Mouse (Mus musculus) hindbrain, embryonic 10.5 days (tissue): ENCODE measurements around the gene Arl15. TPM values are rescaled to one million over a fixed set of nuclear protein-coding genes. Genes with fewer than 3 reads are reported as not detected.

Source experiments
- DNase-seq: peaks from one replicate; pipeline ENCODE4 v3.0.0-alpha.2; 2017; ENCODE audit warnings: low spot score
- H3K27ac ChIP-seq: fragments of 300-500 bp; sonication (generic); 2 replicates; pipeline ENCODE4 v1.5.1; 2016; ENCODE audit warnings: mild to moderate bottlenecking, moderate library complexity
- H3K27me3 ChIP-seq: fragments of 300-500 bp; sonication (generic); 2 replicates; pipeline ENCODE4 v1.6.1; 2016; ENCODE audit warnings: mild to moderate bottlenecking; ENCODE audit not compliant: poor library complexity, insufficient read depth, severe bottlenecking
- H3K36me3 ChIP-seq: fragments of 300-500 bp; sonication (generic); 2 replicates; pipeline ENCODE4 v1.6.1; 2016; ENCODE audit warnings: mild to moderate bottlenecking, moderate library complexity
- H3K4me1 ChIP-seq: fragments of 300-500 bp; sonication (generic); replicated peaks from 2 replicates; pipeline ENCODE4 v1.6.1; 2016; ENCODE audit warnings: mild to moderate bottlenecking
- H3K4me3 ChIP-seq: fragments of 300-500 bp; sonication (generic); 2 replicates; pipeline ENCODE4 v1.5.1; 2016; ENCODE audit warnings: mild to moderate bottlenecking, moderate library complexity
- H3K9me3 ChIP-seq: fragments of 300-500 bp; sonication (generic); 2 replicates; pipeline ENCODE4 v1.6.1; 2016; ENCODE audit warnings: mild to moderate bottlenecking, moderate library complexity
- WGBS: fragments of 180-500 bp; shearing (Covaris S2); methylation state at CpG from one replicate; pipeline ENCODE4 v1.1.7; 2016; 5-methylcytosine and 5-hydroxymethylcytosine counted together
- polyA plus RNA-seq: library from polyadenylated mRNA; unstranded; fragments of >200 nt; fragmentation: Nextera tagmentation; extraction: Ambion mirVana; gene quantifications from 2 replicates; pipeline ENCODE4 v1.2.1, GENCODE M21; 2016

Gene Arl15
- polyA plus RNA-seq, 1 experiment from 2014 or later = 10.8 TPM

DNA sequence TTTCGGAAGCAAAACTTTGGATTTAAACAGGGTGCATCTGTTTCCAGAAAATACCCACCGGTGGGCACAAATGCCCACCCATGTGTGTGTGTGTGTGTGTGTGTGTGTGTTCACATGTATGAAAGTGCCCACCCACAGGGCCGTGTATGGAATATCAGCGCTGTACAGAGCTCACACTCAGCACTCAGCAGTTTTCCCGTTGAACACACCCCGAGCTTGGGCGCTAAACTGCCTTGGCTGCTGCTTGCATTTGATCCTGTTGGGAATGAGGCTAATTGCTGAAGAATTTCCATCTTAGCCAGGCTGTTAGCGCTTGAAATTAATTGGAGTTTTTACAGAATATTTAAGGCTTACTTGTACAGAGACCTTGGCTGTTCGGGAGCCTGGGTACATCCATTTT is 282.9 kb downstream of the Arl15 start:
- Histone ChIP-seq H3K27me3 (no peaks in the 10 kb centered on the region), H3K27ac (no peak overlapping the region), H3K4me3 (no peak overlapping the region), H3K36me3 (no peaks in the 10 kb centered on the region), H3K9me3 (no peaks in the 10 kb centered on the region), H3K4me1 (peaks cover 22% of the 10 kb centered on the region)
- DNase-seq = no peak
- 91% methylated on average over 9 of the region's 9 CpGs for WGBS

GRCm38 (mm10) chr13:114077584-114078270 is 283.4 kb downstream of the Arl15 start:
- Histone ChIP-seq H3K36me3 (no peaks in the 10 kb centered on the region), H3K27me3 (no peaks in the 10 kb centered on the region), H3K4me3 (no peak overlapping the region), H3K4me1 (peaks cover 22% of the 10 kb centered on the region), H3K9me3 (no peaks in the 10 kb centered on the region), H3K27ac (no peak overlapping the region)
- WGBS = 57% methylated on average over 17 of the region's 17 CpGs
- peak; percentile 19 for DNase-seq

DNA sequence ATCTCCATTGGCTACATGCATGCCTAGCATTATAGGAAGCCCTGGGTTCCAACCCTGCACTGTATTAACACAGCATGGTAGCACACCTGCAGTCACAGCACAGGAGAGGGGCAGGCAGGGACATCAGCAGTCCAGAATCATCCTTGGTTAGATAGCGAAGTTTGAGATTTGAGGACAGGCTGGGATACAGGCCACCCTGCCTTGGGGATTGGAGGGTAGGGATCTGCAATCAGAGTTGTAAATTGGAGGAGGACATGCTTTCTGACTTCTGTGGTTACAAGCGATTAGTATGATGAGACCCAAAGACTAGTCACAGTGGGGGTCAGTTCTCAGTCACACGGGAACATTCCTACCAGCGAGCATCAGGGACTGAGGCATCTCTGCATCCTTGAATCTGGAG is 284.5 kb downstream of the Arl15 start:
- DNase-seq = no peak
- Histone ChIP-seq H3K9me3 (no peaks in the 10 kb centered on the region), H3K36me3 (no peaks in the 10 kb centered on the region), H3K4me3 (no peak overlapping the region), H3K27ac (no peak overlapping the region), H3K4me1 (peaks cover 19% of the 10 kb centered on the region), H3K27me3 (no peaks in the 10 kb centered on the region)
- 78% methylated on average over 4 of the region's 4 CpGs for WGBS

- Histone ChIP-seq H3K9me3 (no peaks in the 10 kb centered on the region), H3K27ac (no peak overlapping the region), H3K27me3 (no peaks in the 10 kb centered on the region), H3K4me3 (no peak overlapping the region), H3K4me1 (peaks cover 14% of the 10 kb centered on the region), H3K36me3 (no peaks in the 10 kb centered on the region)
- no peak for DNase-seq
- 92% methylated on average over 6 of the region's 6 CpGs for WGBS
Observed at GRCm38 (mm10) chr13:114079751-114080150, 285.4 kb downstream of the Arl15 start.

DNA sequence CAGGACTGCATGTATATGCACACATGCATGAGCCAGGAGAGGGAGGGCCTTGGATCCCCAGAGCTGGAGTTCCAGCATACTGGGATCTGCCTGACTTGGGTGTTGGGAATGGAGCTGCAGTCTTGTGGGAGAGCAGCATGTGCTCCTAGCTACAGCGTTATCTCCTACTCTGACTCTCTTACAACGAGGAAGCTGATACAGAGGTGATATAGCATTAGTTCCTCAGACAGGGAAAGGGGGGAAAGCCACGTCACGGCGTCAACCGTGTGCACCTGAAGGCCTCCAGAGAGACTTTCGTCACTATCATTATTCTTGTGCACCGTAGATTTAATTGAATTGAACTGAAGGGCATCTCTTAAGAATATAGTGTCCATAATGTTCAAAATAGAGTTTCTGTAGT is 286.2 kb downstream of the Arl15 start:
- H3K36me3 ChIP-seq = no peaks in the 10 kb centered on the region
- no peak overlapping the region for H3K4me3 ChIP-seq
- WGBS = 95% methylated on average over 8 of the region's 8 CpGs
- H3K27me3 ChIP-seq = no peaks in the 10 kb centered on the region
- peaks cover 13% of the 10 kb centered on the region for H3K4me1 ChIP-seq
- DNase-seq = no peak
- no peaks in the 10 kb centered on the region for H3K9me3 ChIP-seq
- no peak overlapping the region for H3K27ac ChIP-seq

GRCm38 (mm10) chr13:114083570-114084138 is 289.3 kb downstream of the Arl15 start:
- Histone ChIP-seq H3K27ac (no peak overlapping the region), H3K9me3 (no peaks in the 10 kb centered on the region), H3K4me3 (no peak overlapping the region), H3K4me1 (no peaks in the 10 kb centered on the region; the same call in 1 of the 2 replicates), H3K27me3 (no peaks in the 10 kb centered on the region), H3K36me3 (no peaks in the 10 kb centered on the region)
- DNase-seq = no peak
- WGBS = 77% methylated on average over 3 of the region's 3 CpGs

DNA sequence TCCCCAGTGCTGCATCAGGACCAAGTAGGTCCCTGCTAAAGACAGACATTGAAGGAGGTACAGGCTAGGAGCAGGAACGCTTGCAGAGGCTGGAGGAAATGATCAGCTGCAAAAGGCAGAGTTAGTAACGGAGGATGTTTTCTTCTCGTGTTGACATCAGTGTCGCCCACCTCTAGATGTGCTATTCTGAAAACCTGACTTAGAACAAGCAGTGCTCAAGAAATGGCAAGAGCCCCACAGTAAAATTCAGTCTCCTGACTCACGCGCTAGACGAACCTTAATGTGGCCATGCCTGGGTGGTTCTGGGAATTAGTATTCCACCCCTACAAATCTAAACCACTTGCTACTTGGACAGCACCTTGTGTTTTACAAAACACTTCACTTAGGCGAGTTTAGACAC is 291.1 kb downstream of the Arl15 start:
- H3K27me3 ChIP-seq = no peaks in the 10 kb centered on the region
- no peak overlapping the region for H3K4me3 ChIP-seq
- no peaks in the 10 kb centered on the region for H3K36me3 ChIP-seq
- WGBS = 84% methylated on average over 8 of the region's 8 CpGs
- H3K4me1 ChIP-seq = no peaks in the 10 kb centered on the region
- no peak overlapping the region for H3K27ac ChIP-seq
- DNase-seq = no peak
- H3K9me3 ChIP-seq = no peaks in the 10 kb centered on the region

- no peak overlapping the region for H3K4me3 ChIP-seq
- no peaks in the 10 kb centered on the region for H3K36me3 ChIP-seq
- H3K27me3 ChIP-seq = no peaks in the 10 kb centered on the region
- 88% methylated on average over 5 of the region's 5 CpGs for WGBS
- no peaks in the 10 kb centered on the region for H3K9me3 ChIP-seq
- DNase-seq = no peak
- no peak overlapping the region for H3K27ac ChIP-seq
- H3K4me1 ChIP-seq = no peaks in the 10 kb centered on the region; the same call in 1 of the 2 replicates
Observed at GRCm38 (mm10) chr13:114086325-114086724, 292.0 kb downstream of the Arl15 start.

DNA sequence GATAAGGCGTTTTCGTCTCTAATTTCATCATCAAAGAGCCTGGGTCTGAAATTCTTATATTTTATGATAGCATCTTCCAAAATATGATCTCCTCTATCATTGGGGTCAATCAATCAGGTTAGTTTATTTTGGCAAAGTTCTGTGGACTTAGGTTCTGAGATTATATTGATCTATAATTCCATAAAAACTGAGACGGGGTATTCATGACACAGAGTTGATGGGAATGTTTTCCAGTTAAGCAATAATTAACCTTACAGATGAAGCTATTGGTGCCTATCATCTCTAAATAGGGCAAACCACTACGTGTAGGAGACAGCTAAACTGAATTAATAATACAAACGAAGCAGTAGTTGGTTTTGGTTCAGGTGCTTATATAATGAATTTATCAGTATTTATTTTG is 292.5 kb downstream of the Arl15 start:
- Histone ChIP-seq H3K4me1 (no peaks in the 10 kb centered on the region; the same call in 1 of the 2 replicates), H3K27ac (no peak overlapping the region), H3K36me3 (no peaks in the 10 kb centered on the region), H3K9me3 (no peaks in the 10 kb centered on the region), H3K27me3 (no peaks in the 10 kb centered on the region), H3K4me3 (no peak overlapping the region)
- no peak for DNase-seq
- WGBS = 93% methylated on average over 5 of the region's 5 CpGs

DNA sequence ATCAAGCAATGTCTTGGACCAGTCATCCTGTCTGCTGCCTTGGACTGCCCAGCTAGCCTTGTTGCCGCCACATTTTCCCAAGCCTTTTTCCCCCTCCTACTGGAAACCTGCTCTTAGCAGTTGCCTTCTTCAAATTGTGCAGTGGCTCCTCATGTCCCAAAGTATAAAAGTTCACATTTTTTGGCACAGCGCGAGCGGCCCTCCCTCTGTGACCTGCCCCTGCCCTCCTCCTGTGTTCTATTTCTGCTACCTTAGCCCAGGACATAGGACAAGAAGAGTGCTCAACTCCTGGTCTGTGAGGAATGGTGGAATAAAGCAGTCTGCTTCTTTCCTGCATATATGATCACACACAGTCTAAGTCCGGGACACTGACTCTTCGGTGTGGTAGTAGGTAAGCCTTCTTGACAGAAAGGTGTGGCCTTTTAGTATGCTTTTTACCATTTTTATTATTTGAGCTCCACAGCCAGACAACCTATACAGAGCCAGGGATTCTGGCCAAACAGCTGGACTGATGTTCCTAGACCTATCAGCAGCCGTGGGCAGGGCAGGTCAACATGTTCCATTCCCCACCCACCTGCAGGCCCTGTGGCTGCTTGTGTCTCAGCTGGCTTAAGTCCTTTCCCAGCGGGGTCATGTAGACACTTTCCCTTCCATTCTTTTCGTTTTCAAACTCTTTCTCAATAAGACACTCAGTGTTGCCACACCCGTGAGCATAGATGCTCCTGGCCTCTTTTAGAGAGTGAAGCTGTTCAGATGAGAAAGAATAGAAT is 293.6 kb downstream of the Arl15 start:
- Histone ChIP-seq H3K36me3 (no peaks in the 10 kb centered on the region), H3K9me3 (no peaks in the 10 kb centered on the region), H3K4me3 (no peak overlapping the region), H3K4me1 (no peaks in the 10 kb centered on the region; the same call in 1 of the 2 replicates), H3K27ac (no peak overlapping the region), H3K27me3 (no peaks in the 10 kb centered on the region)
- DNase-seq = no peak
- 88% methylated on average over 10 of the region's 10 CpGs for WGBS

GRCm38 (mm10) chr13:114090786-114091185 is 296.5 kb downstream of the Arl15 start:
- WGBS = 90% methylated on average over 6 of the region's 6 CpGs
- Histone ChIP-seq H3K27ac (no peak overlapping the region), H3K4me1 (no peaks in the 10 kb centered on the region; the same call in 1 of the 2 replicates), H3K36me3 (no peaks in the 10 kb centered on the region), H3K4me3 (no peak overlapping the region), H3K9me3 (no peaks in the 10 kb centered on the region), H3K27me3 (no peaks in the 10 kb centered on the region)
- DNase-seq = no peak

GRCm38 (mm10) chr13:114091231-114091630 is 296.9 kb downstream of the Arl15 start:
- Histone ChIP-seq H3K4me3 (no peak overlapping the region), H3K9me3 (no peaks in the 10 kb centered on the region), H3K36me3 (no peaks in the 10 kb centered on the region), H3K27ac (no peak overlapping the region), H3K27me3 (no peaks in the 10 kb centered on the region), H3K4me1 (no peaks in the 10 kb centered on the region; the same call in 1 of the 2 replicates)
- no peak for DNase-seq
- 74% methylated on average over 9 of the region's 9 CpGs for WGBS
